In genomic region chr5:52232199-52232598, GRCm38 (mm10) we compare ENCODE assay signal across 19 mouse cellular contexts. TPM values are rescaled to one million over a fixed set of nuclear protein-coding genes. Genes with fewer than 3 reads are reported as not detected.
DNase-seq lines count a peak whose midpoint lies in the region; ATAC-seq and TF ChIP-seq lines count a peak whose summit lies in the region.
"Had no signal": no experiment of that assay in that cellular context is flagged by ENCODE, and none has a peak within 500 bp of the region (broad histone marks: within the 10 kb centered on the region; RNA-seq: fewer than 3 reads in every experiment).

No protein-coding gene starts in this region.

- peak; percentile 36 for DNase-seq in ZHBTc4 (ENCODE audit: low read depth, low spot score)
- no peak for DNase-seq in stomach, postnatal 0 days (ENCODE audit: low spot score)
- no peak for DNase-seq in lung, postnatal 0 days (ENCODE audit: low spot score)
- DNase-seq: adrenal gland, postnatal 25 days; cerebellum, adult 18-20 months; cerebellum, adult 9-11 months; cerebellum, postnatal 36 days; gastrocnemius, postnatal 36 days; heart, postnatal 4 days had no signal

- H3K4me1 ChIP-seq in ES-Bruce4 (ENCODE audit: control insufficient read depth, insufficient read depth, low read length) = no peaks in the 10 kb centered on the region
- no peaks in the 10 kb centered on the region for H3K4me1 ChIP-seq in intestine, postnatal 0 days (replicated peaks; ENCODE audit: control insufficient read depth, insufficient read depth, low read length)
- peaks cover 5% of the 10 kb centered on the region; the same call in 1 of the 2 replicates for H3K4me1 ChIP-seq in stomach, postnatal 0 days (replicated peaks; ENCODE audit: control insufficient read depth, insufficient read depth)
- no peaks in the 10 kb centered on the region for H3K4me1 ChIP-seq in lung, postnatal 0 days (ENCODE audit: insufficient read depth, low read depth, low read length)
- H3K4me1 ChIP-seq in neural tube, embryonic 15.5 days = no peaks in the 10 kb centered on the region
- H3K4me1 ChIP-seq: forebrain, embryonic 15.5 days; hindbrain, embryonic 12.5 days had no signal

- ATAC-seq in intestine, postnatal 0 days = peak; percentile 76; the same call in 1 of the 2 replicates
- ATAC-seq in stomach, postnatal 0 days (ENCODE audit: low FRiP score, low TSS enrichment) = peak; percentile 53; the same call in 1 of the 2 replicates
- ATAC-seq in lung, postnatal 0 days = no peak
- no peak for ATAC-seq in neural tube, embryonic 15.5 days (ENCODE audit: low FRiP score)
- no peak for ATAC-seq in inflammation-experienced regulatory T-cells, adult 6 months
- ATAC-seq: activated CD4-positive, CD25-positive, alpha-beta regulatory T cell, adult 4 months; forebrain, embryonic 15.5 days; hindbrain, embryonic 16.5 days had no signal

- no peak overlapping the region for H3K4me2 ChIP-seq in intestine, postnatal 0 days (replicated peaks; ENCODE audit: low read depth)
- no peak overlapping the region for H3K4me2 ChIP-seq in stomach, postnatal 0 days (replicated peaks; ENCODE audit: low read depth)
- H3K4me2 ChIP-seq in lung, postnatal 0 days (replicated peaks; ENCODE audit: low read depth, low read length) = no peak overlapping the region
- H3K4me2 ChIP-seq in neural tube, embryonic 15.5 days = no peak overlapping the region
- H3K4me2 ChIP-seq: forebrain, embryonic 15.5 days; heart, embryonic 13.5 days; hindbrain, embryonic 12.5 days had no signal

- no peak overlapping the region for H3K4me3 ChIP-seq in ES-Bruce4 (ENCODE audit: low read depth, low read length)
- H3K4me3 ChIP-seq in intestine, postnatal 0 days (ENCODE audit: low read depth, low read length) = no peak overlapping the region
- H3K4me3 ChIP-seq in stomach, postnatal 0 days (ENCODE audit: low read depth, low read length) = no peak overlapping the region
- H3K4me3 ChIP-seq in lung, postnatal 0 days (ENCODE audit: low read depth, low read length) = no peak overlapping the region
- no peak overlapping the region for H3K4me3 ChIP-seq in neural tube, embryonic 15.5 days (replicated peaks)
- H3K4me3 ChIP-seq: forebrain, embryonic 15.5 days; heart, embryonic 13.5 days; hindbrain, embryonic 12.5 days had no signal

- H3K9ac ChIP-seq in ES-Bruce4 (ENCODE audit: low read depth, poor library complexity, severe bottlenecking) = no peak overlapping the region
- no peak overlapping the region for H3K9ac ChIP-seq in intestine, postnatal 0 days (ENCODE audit: low read depth, low read length)
- H3K9ac ChIP-seq in stomach, postnatal 0 days (ENCODE audit: low read length) = no peak overlapping the region
- H3K9ac ChIP-seq in lung, postnatal 0 days (replicated peaks; ENCODE audit: low read depth) = no peak overlapping the region
- no peak overlapping the region for H3K9ac ChIP-seq in neural tube, embryonic 15.5 days (replicated peaks)
- H3K9ac ChIP-seq: forebrain, embryonic 15.5 days; heart, embryonic 13.5 days; hindbrain, embryonic 12.5 days had no signal

- WGBS in intestine, postnatal 0 days = 75% methylated on average over 2 of the region's 2 CpGs
- WGBS in stomach, postnatal 0 days = 58% methylated on average over 2 of the region's 2 CpGs
- 92% methylated on average over 1 of the region's 2 CpGs for WGBS in lung, postnatal 0 days
- 73% methylated on average over 2 of the region's 2 CpGs for WGBS in neural tube, embryonic 15.5 days

- H3K36me3 ChIP-seq in ES-Bruce4 (ENCODE audit: control insufficient read depth, insufficient read depth, low read length, poor library complexity, severe bottlenecking) = no peaks in the 10 kb centered on the region
- H3K36me3 ChIP-seq in intestine, postnatal 0 days (ENCODE audit: control insufficient read depth, insufficient read depth) = no peaks in the 10 kb centered on the region
- H3K36me3 ChIP-seq in stomach, postnatal 0 days (ENCODE audit: control insufficient read depth, insufficient read depth, low read length) = no peaks in the 10 kb centered on the region
- no peaks in the 10 kb centered on the region for H3K36me3 ChIP-seq in lung, postnatal 0 days (ENCODE audit: insufficient read depth, low read length)
- no peaks in the 10 kb centered on the region for H3K36me3 ChIP-seq in neural tube, embryonic 15.5 days
- H3K36me3 ChIP-seq: forebrain, embryonic 15.5 days; heart, embryonic 13.5 days; hindbrain, embryonic 12.5 days had no signal

- no peaks in the 10 kb centered on the region for H3K27me3 ChIP-seq in ES-Bruce4 (ENCODE audit: control insufficient read depth, insufficient read depth, low read length, poor library complexity, severe bottlenecking)
- H3K27me3 ChIP-seq in intestine, postnatal 0 days (replicated peaks; ENCODE audit: control insufficient read depth, insufficient read depth, low read length) = no peaks in the 10 kb centered on the region
- no peaks in the 10 kb centered on the region for H3K27me3 ChIP-seq in stomach, postnatal 0 days (ENCODE audit: control insufficient read depth, insufficient read depth, low read length)
- H3K27me3 ChIP-seq in lung, postnatal 0 days (replicated peaks; ENCODE audit: insufficient read depth, low read length) = no peaks in the 10 kb centered on the region
- H3K27me3 ChIP-seq in neural tube, embryonic 15.5 days (replicated peaks) = no peaks in the 10 kb centered on the region
- H3K27me3 ChIP-seq: CH12.LX; forebrain, embryonic 15.5 days; heart, embryonic 13.5 days; hindbrain, embryonic 12.5 days had no signal

- TF ChIP-seq CTCF in ES-Bruce4 (IDR thresholded peaks at IDR 0.05; ENCODE audit: low read depth, low read length) = no peak
- no peak for TF ChIP-seq CTCF in intestine, postnatal 0 days (IDR thresholded peaks at IDR 0.05; ENCODE audit: low read depth)
- TF ChIP-seq CTCF in stomach, postnatal 0 days (IDR thresholded peaks at IDR 0.05; ENCODE audit: low read depth) = no peak
- no peak for TF ChIP-seq CTCF in lung, postnatal 0 days (IDR thresholded peaks at IDR 0.05)

- no peak for TF ChIP-seq EP300 in ES-Bruce4 (IDR thresholded peaks at IDR 0.05; ENCODE audit: insufficient read depth, low read depth, low read length)
- no peak for TF ChIP-seq EP300 in stomach, postnatal 0 days (optimal IDR thresholded peaks at IDR 0.05)
- no peak for TF ChIP-seq EP300 in lung, postnatal 0 days (IDR thresholded peaks at IDR 0.05)

- TF ChIP-seq POLR2A in ES-Bruce4 (IDR thresholded peaks at IDR 0.05; ENCODE audit: insufficient read depth, low read length) = no peak

- peaks cover 6% of the 10 kb centered on the region; the same call in 1 of the 2 replicates for H3K9me3 ChIP-seq in ES-Bruce4 (replicated peaks; ENCODE audit: control insufficient read depth, insufficient read depth, low read length, poor library complexity, severe bottlenecking)
- H3K9me3 ChIP-seq in intestine, postnatal 0 days (ENCODE audit: control insufficient read depth) = no peaks in the 10 kb centered on the region
- H3K9me3 ChIP-seq in stomach, postnatal 0 days (ENCODE audit: control insufficient read depth, low read length) = no peaks in the 10 kb centered on the region
- no peaks in the 10 kb centered on the region for H3K9me3 ChIP-seq in lung, postnatal 0 days (ENCODE audit: low read length)
- no peaks in the 10 kb centered on the region; the same call in 1 of the 2 replicates for H3K9me3 ChIP-seq in neural tube, embryonic 15.5 days (replicated peaks)
- H3K9me3 ChIP-seq: forebrain, embryonic 15.5 days had no signal

- H3K27ac ChIP-seq in ES-Bruce4 (ENCODE audit: insufficient read depth, low read length) = peak overlapping the region; percentile 39
- no peak overlapping the region for H3K27ac ChIP-seq in intestine, postnatal 0 days (ENCODE audit: low read depth, low read length)
- H3K27ac ChIP-seq in stomach, postnatal 0 days (replicated peaks) = no peak overlapping the region
- H3K27ac ChIP-seq in lung, postnatal 0 days (ENCODE audit: low read length) = no peak overlapping the region
- no peak overlapping the region for H3K27ac ChIP-seq in neural tube, embryonic 15.5 days (replicated peaks)
- H3K27ac ChIP-seq: forebrain, embryonic 15.5 days; heart, embryonic 13.5 days; hindbrain, embryonic 12.5 days had no signal

RNA-seq across cellular contexts. Expression of gene Dhx15, which starts 41.9 kb away (rescaled TPM):
- polyA plus RNA-seq in ES-Bruce4 (2011; ENCODE audit: insufficient read depth, insufficient read length, low read depth, missing spikeins) = 335 and 350 TPM in 2 replicates
- 48.0 and 48.4 TPM in 2 replicates for polyA plus RNA-seq in intestine, postnatal 0 days (2015; fragmentation: Nextera tagmentation; extraction: Ambion mirVana)
- 54.9 TPM in 2 replicates for polyA plus RNA-seq in stomach, postnatal 0 days (2015; fragmentation: Nextera tagmentation; extraction: Ambion mirVana)
- polyA plus RNA-seq in lung, postnatal 0 days (2015; fragmentation: Nextera tagmentation; extraction: Ambion mirVana) = 62.6 and 68.8 TPM in 2 replicates
- 107 and 115 TPM in 2 replicates for polyA plus RNA-seq in neural tube, embryonic 15.5 days (2015; fragmentation: Nextera tagmentation; extraction: Ambion mirVana)
- 100 to 1,000 TPM in 1 of 3 experiments, 10 to 100 TPM in 2; 96.8 to 117 (median 97.1) TPM for polyA plus RNA-seq in inflammation-experienced regulatory T-cells, adult 6 months (2017; shearing (Covaris generic))

Comparison
In these comparisons a context has a peak if more than half of its experiments do, and no peak if none do; other contexts are left out.
1. ATAC-seq: peak in intestine, postnatal 0 days (single experiment) and stomach, postnatal 0 days (single experiment); none in lung, postnatal 0 days (single experiment), neural tube, embryonic 15.5 days (single experiment) and inflammation-experienced regulatory T-cells, adult 6 months (single experiment).